Mouse (Mus musculus) CH12.LX (cell line): Measurements from ENCODE around the gene Usp49. TPM values are rescaled to one million over a fixed set of nuclear protein-coding genes. Genes with fewer than 3 reads are reported as not detected.

Experiments
- DNase-seq: peaks from one replicate; pipeline ENCODE4 v3.0.0-alpha.2; 2013; ENCODE audit errors: extremely low read depth
- H3K27ac ChIP-seq: 2 replicates; pipeline ENCODE4 v1.5.1; 2012; ENCODE audit warnings: low read depth, mild to moderate bottlenecking, control low read depth, moderate library complexity; ENCODE audit not compliant: insufficient read depth
- H3K27me3 ChIP-seq: replicated peaks from 2 replicates; pipeline ENCODE3; 2012; ENCODE audit warnings: inconsistent platforms
- H3K36me3 ChIP-seq, 2 experiments: replicated peaks in 1 of 2; 2 replicates each; pipeline versions ENCODE3 to v1.6.1; 2012; ENCODE audit warnings: inconsistent platforms in 1 of 2, low read length in 1 of 2, mild to moderate bottlenecking in 1 of 2, mixed read lengths in 1 of 2, moderate library complexity in 1 of 2; ENCODE audit not compliant: control insufficient read depth in 1 of 2, insufficient read depth in 1 of 2
- H3K4me1 ChIP-seq, 2 experiments: 2 replicates each; pipeline ENCODE4 v1.6.1; 2012; ENCODE audit warnings: inconsistent platforms in 1 of 2, moderate library complexity in 1 of 2; ENCODE audit not compliant: insufficient read depth in 2 of 2, control insufficient read depth in 1 of 2
- H3K4me2 ChIP-seq: 2 replicates; pipeline ENCODE4 v1.6.1; 2012; ENCODE audit warnings: low read depth, mild to moderate bottlenecking, control low read depth; ENCODE audit not compliant: poor library complexity, insufficient read depth, severe bottlenecking
- H3K4me3 ChIP-seq, 3 experiments: fragments of 150-350 bp in 1 of 3; sonication (generic) in 1 of 3; replicated peaks in 1 of 3; 2 replicates each; pipeline versions ENCODE3 to v1.5.1; 2011 to 2012; ENCODE audit warnings: low read depth in 2 of 3, low read length in 2 of 3, mild to moderate bottlenecking in 2 of 3, moderate library complexity in 2 of 3, control low read depth in 1 of 3, improper control_type of control experiment in 1 of 3, inconsistent platforms in 1 of 3, mixed read lengths in 1 of 3; ENCODE audit not compliant: poor library complexity in 1 of 3
- H3K79me2 ChIP-seq: replicated peaks from 2 replicates; pipeline ENCODE4 v1.6.1; 2012; ENCODE audit warnings: mild to moderate bottlenecking, moderate library complexity; ENCODE audit not compliant: control insufficient read depth, poor library complexity, insufficient read depth, severe bottlenecking; ENCODE audit errors: extremely low read depth
- H3K9ac ChIP-seq: 2 replicates; pipeline ENCODE4 v1.6.1; 2012; ENCODE audit warnings: low read depth, mild to moderate bottlenecking, control low read depth, moderate library complexity; ENCODE audit not compliant: insufficient read depth
- H3K9me3 ChIP-seq: replicated peaks from 2 replicates; pipeline ENCODE3; 2012; ENCODE audit warnings: low read length, inconsistent platforms, mixed read lengths
- CHD1 ChIP-seq: IDR thresholded peaks from 2 replicates; pipeline ENCODE4 v1.6.1; 2012; ENCODE audit warnings: low read depth, low read length, improper control_type of control experiment, inconsistent platforms
- CTCF ChIP-seq, 2 experiments: IDR thresholded peaks in 1 of 2; conservative IDR thresholded peaks in 1 of 2; 2 replicates each; pipeline ENCODE4 v1.5.1; 2011 to 2012; ENCODE audit warnings: low read depth in 2 of 2, low read length in 2 of 2, improper control_type of control experiment in 1 of 2, inconsistent platforms in 1 of 2, mild to moderate bottlenecking in 1 of 2, moderate library complexity in 1 of 2
- ELF1 ChIP-seq: IDR thresholded peaks from 2 replicates; pipeline ENCODE4 v1.6.1; 2014; ENCODE audit warnings: low read depth, mild to moderate bottlenecking, inconsistent platforms, low read length, improper control_type of control experiment
- EP300 ChIP-seq: IDR thresholded peaks from 2 replicates; pipeline ENCODE4 v1.6.1; 2011; ENCODE audit warnings: low read length, improper control_type of control experiment
- ETS1 ChIP-seq: conservative IDR thresholded peaks from 2 replicates; pipeline ENCODE4 v1.6.1; 2012; ENCODE audit warnings: low read depth, mild to moderate bottlenecking, inconsistent platforms, low read length, improper control_type of control experiment, moderate library complexity
- HCFC1 ChIP-seq: IDR thresholded peaks from 2 replicates; pipeline ENCODE4 v1.6.1; 2012; ENCODE audit warnings: low read depth, mild to moderate bottlenecking, inconsistent platforms, low read length, improper control_type of control experiment
- IRF4 ChIP-seq: IDR thresholded peaks from 2 replicates; pipeline ENCODE4 v1.6.1; 2014; ENCODE audit warnings: low read depth, mild to moderate bottlenecking, inconsistent platforms, low read length, improper control_type of control experiment
- JUN ChIP-seq: IDR thresholded peaks from 2 replicates; pipeline ENCODE4 v1.6.1; 2011; ENCODE audit warnings: low read depth, mild to moderate bottlenecking, low read length, improper control_type of control experiment, moderate library complexity; ENCODE audit not compliant: insufficient read depth
- JUND ChIP-seq: conservative IDR thresholded peaks from 2 replicates; pipeline ENCODE4 v1.6.1; 2011; ENCODE audit warnings: low read depth, low read length, improper control_type of control experiment
- KAT2A ChIP-seq: IDR thresholded peaks from 2 replicates; pipeline ENCODE4 v1.6.1; 2012; ENCODE audit warnings: low read length, improper control_type of control experiment, inconsistent platforms; ENCODE audit not compliant: insufficient replicate concordance
- MAFK ChIP-seq: IDR thresholded peaks from 2 replicates; pipeline ENCODE4 v1.6.1; 2011; ENCODE audit warnings: low read length, improper control_type of control experiment; ENCODE audit not compliant: insufficient replicate concordance
- MAX ChIP-seq: IDR thresholded peaks from 2 replicates; pipeline ENCODE4 v1.6.1; 2011; ENCODE audit warnings: low read length, improper control_type of control experiment
- MAZ ChIP-seq: IDR thresholded peaks from 2 replicates; pipeline ENCODE4 v1.6.1; 2012; ENCODE audit warnings: low read depth, mild to moderate bottlenecking, inconsistent platforms, low read length, improper control_type of control experiment, moderate library complexity
- MEF2A ChIP-seq: IDR thresholded peaks from 2 replicates; pipeline ENCODE4 v1.6.1; 2014; ENCODE audit warnings: low read depth, mild to moderate bottlenecking, inconsistent platforms, low read length, improper control_type of control experiment, borderline replicate concordance
- MXI1 ChIP-seq: IDR thresholded peaks from 2 replicates; pipeline ENCODE4 v1.6.1; 2011; ENCODE audit warnings: mild to moderate bottlenecking, low read depth, low read length, improper control_type of control experiment
- NELFE ChIP-seq: IDR thresholded peaks from 2 replicates; pipeline ENCODE4 v1.6.1; 2011; ENCODE audit warnings: low read depth, low read length, improper control_type of control experiment
- NRF1 ChIP-seq: IDR thresholded peaks from 2 replicates; pipeline ENCODE4 v1.6.1; 2014; ENCODE audit warnings: low read depth, mild to moderate bottlenecking, inconsistent platforms, low read length, improper control_type of control experiment, moderate library complexity
- PAX5 ChIP-seq: IDR thresholded peaks from 2 replicates; pipeline ENCODE4 v1.6.1; 2012; ENCODE audit warnings: low read length, inconsistent platforms, mixed read lengths
- POLR2A ChIP-seq: IDR thresholded peaks from 2 replicates; pipeline ENCODE4 v1.6.1; 2011; ENCODE audit warnings: low read depth, mild to moderate bottlenecking, improper control_type of control experiment, low read length
- POLR2AphosphoS2 ChIP-seq: IDR thresholded peaks from 2 replicates; pipeline ENCODE4 v1.6.1; 2011; ENCODE audit warnings: low read depth, low read length, improper control_type of control experiment
- RAD21 ChIP-seq: IDR thresholded peaks from 2 replicates; pipeline ENCODE4 v1.6.1; 2011; ENCODE audit warnings: low read depth, mild to moderate bottlenecking, low read length, improper control_type of control experiment, moderate library complexity
- RCOR1 ChIP-seq: conservative IDR thresholded peaks from 2 replicates; pipeline ENCODE4 v1.6.1; 2012; ENCODE audit warnings: low read depth, mild to moderate bottlenecking, inconsistent platforms, low read length, improper control_type of control experiment
- SIN3A ChIP-seq: IDR thresholded peaks from 2 replicates; pipeline ENCODE4 v1.6.1; 2012; ENCODE audit warnings: low read length, improper control_type of control experiment, inconsistent platforms
- TBP ChIP-seq: conservative IDR thresholded peaks from 2 replicates; pipeline ENCODE4 v1.6.1; 2011; ENCODE audit warnings: low read depth, low read length, improper control_type of control experiment
- USF1 ChIP-seq: IDR thresholded peaks from 2 replicates; pipeline ENCODE4 v1.6.1; 2014; ENCODE audit warnings: low read depth, mild to moderate bottlenecking, inconsistent platforms, low read length, improper control_type of control experiment
- ZC3H11A ChIP-seq: IDR thresholded peaks from 2 replicates; pipeline ENCODE4 v1.6.1; 2012; ENCODE audit warnings: low read depth, mild to moderate bottlenecking, inconsistent platforms, low read length, improper control_type of control experiment
- ZKSCAN1 ChIP-seq: IDR thresholded peaks from 2 replicates; pipeline ENCODE4 v1.6.1; 2012; ENCODE audit warnings: low read depth, inconsistent platforms, low read length, improper control_type of control experiment, borderline replicate concordance
- ZMIZ1 ChIP-seq: IDR thresholded peaks from 2 replicates; pipeline ENCODE4 v1.6.1; 2012; ENCODE audit warnings: low read depth, mild to moderate bottlenecking, inconsistent platforms, low read length, improper control_type of control experiment
- ZNF384 ChIP-seq: IDR thresholded peaks from 2 replicates; pipeline ENCODE4 v1.6.1; 2012; ENCODE audit warnings: low read depth, low read length, improper control_type of control experiment, inconsistent platforms
- dilution Hi-C: fragments of 300-500 bp; cut with MboI; formaldehyde crosslinking; loops from 2 replicates; pipeline ENCODE4 v1.14.3; 2020; ENCODE audit warnings: low sequenced_read_pairs; ENCODE audit not compliant: extremely low pct_unique_long_range_greater_than_20kb, extremely low pct_ligation_motif_present
- in situ Hi-C: fragments of 300-500 bp; cut with MboI; formaldehyde crosslinking; loops from 3 replicates; pipeline ENCODE4 v1.14.3; 2019; ENCODE audit warnings: low sequenced_read_pairs, low pct_ligation_motif_present, low pct_unique_long_range_greater_than_20kb, mixed read lengths
- polyA plus RNA-seq: library from polyadenylated mRNA; unstranded; fragments of >175 nt; gene quantifications from 2 replicates; pipeline ENCODE4 v1.2.1, GENCODE M21; 2012; ENCODE audit warnings: low read depth; ENCODE audit not compliant: insufficient read length
- total RNA-seq, 2 experiments: library from RNA; depleted of rRNA; stranded (reverse); fragments of 300-350 nt in 1 of 2; fragments of >200 nt in 1 of 2; gene quantifications; 2 replicates each; pipeline ENCODE4 v1.2.3; 2012 to 2014

The Usp49 gene
- total and polyA plus RNA-seq, 3 experiments = 2.6 to 4.3 (median 3.4) TPM

GRCm38 (mm10) chr17:47609182-47609581 lies 21.3 kb upstream of the Usp49 start:
- DNase-seq = no peak
- Histone ChIP-seq H3K4me1 (peaks cover 10 to 32% of the 10 kb centered on the region in 2 experiments), H3K36me3 (peaks cover 48 to 69% of the 10 kb centered on the region in 2 experiments), H3K9ac (no peak overlapping the region), H3K79me2 (peaks cover 54% of the 10 kb centered on the region), H3K4me2 (0 out of 2 replicates have a peak overlapping the region, but pooled peaks have one; percentile 70), H3K27ac (no peak overlapping the region), H3K4me3 (no peak overlapping the region), H3K9me3 (no peaks in the 10 kb centered on the region), H3K27me3 (no peaks in the 10 kb centered on the region)
- in situ Hi-C loops = loop anchor here (25.0 kb wide), 1 partner anchor 222 kb away; the partner anchor contains the start of gene Guca1b
- dilution Hi-C loops = no loop called here
- TF ChIP-seq USF1 = no peak
- no peak for TF ChIP-seq EP300
- TF ChIP-seq SIN3A = no peak
- no peak for TF ChIP-seq TBP
- no peak for TF ChIP-seq JUN
- no peak for TF ChIP-seq PAX5
- no peak for TF ChIP-seq POLR2A

GRCm38 (mm10) chr17:47610849-47611660 lies 19.4 kb upstream of the Usp49 start, which contains the start of the genes Bysl, Med20 and Gm20517:
Bysl (minus strand) TSS chr17:47611492.
Med20 (plus strand) TSS chr17:47611582.
Gm20517 (plus strand) TSS chr17:47611589.
- in situ Hi-C loops (loop anchor here (5.0 to 25.0 kb wide), 2 partner anchors 76 to 224 kb away; partner anchors contain the start of genes Frs3, Guca1b and Tomm6), dilution Hi-C loops (no loop called here)
- no peaks in the 10 kb centered on the region for H3K9me3 ChIP-seq
- peaks cover 44 to 69% of the 10 kb centered on the region in 2 experiments for H3K36me3 ChIP-seq
- peaks cover 70% of the 10 kb centered on the region for H3K79me2 ChIP-seq
- peak within 1 kb of the TSS; percentile 89 for H3K9ac ChIP-seq
- H3K4me1 ChIP-seq = peaks cover 10 to 32% of the 10 kb centered on the region in 2 experiments
- DNase-seq = peak; percentile 96
- H3K4me3 ChIP-seq = peak within 1 kb of the TSS; percentile 79 to 100 (median 96)
- peak within 1 kb of the TSS; percentile 72 for H3K4me2 ChIP-seq
- H3K27ac ChIP-seq = peak within 1 kb of the TSS; percentile 65
- no peaks in the 10 kb centered on the region for H3K27me3 ChIP-seq
- peak; percentile 72; the same call in 1 of the 2 replicates for TF ChIP-seq MAZ
- no peak; the same call in 1 of the 2 replicates for TF ChIP-seq RCOR1
- TF ChIP-seq JUND = no peak
- TF ChIP-seq TBP = 0 out of 2 replicates have a peak, but pooled peaks have one; percentile 66
- TF ChIP-seq ZNF384 = no peak; the same call in 1 of the 2 replicates
- peak; percentile 42; the same call in 1 of the 2 replicates for TF ChIP-seq ETS1
- TF ChIP-seq RAD21 = no peak; the same call in 1 of the 2 replicates
- peak; percentile 89; the same call in 1 of the 2 replicates for TF ChIP-seq KAT2A
- TF ChIP-seq NRF1 = peak; percentile 86
- TF ChIP-seq USF1 = no peak
- TF ChIP-seq JUN = no peak
- TF ChIP-seq MXI1 = peak; percentile 100
- TF ChIP-seq ZKSCAN1 = no peak; the same call in 1 of the 2 replicates
- peak; percentile 44; the same call in 1 of the 2 replicates for TF ChIP-seq POLR2AphosphoS2
- TF ChIP-seq CTCF (conservative IDR thresholded peaks at IDR 0.05 in 1 of 2, IDR thresholded peaks at IDR 0.05 in 1 of 2; ENCODE audit: low read depth in 2 of 2, low read length in 2 of 2) = peak; percentile 84 to 85
- TF ChIP-seq IRF4 = peak; percentile 49; the same call in 1 of the 2 replicates
- TF ChIP-seq EP300 = no peak
- peak; percentile 82 for TF ChIP-seq ELF1
- peak; percentile 76 for TF ChIP-seq POLR2A
- no peak for TF ChIP-seq ZC3H11A
- TF ChIP-seq NELFE = peak; percentile 76; the same call in 1 of the 2 replicates
- TF ChIP-seq CHD1 = no peak
- TF ChIP-seq PAX5 = no peak
- TF ChIP-seq ZMIZ1 = peak; percentile 87
- TF ChIP-seq MAX = peak; percentile 90
- peak; percentile 93 for TF ChIP-seq HCFC1
- 0 out of 2 replicates have a peak, but pooled peaks have one; percentile 58 for TF ChIP-seq MEF2A
- no peak for TF ChIP-seq MAFK
